Mouse (Mus musculus) bone marrow macrophage, adult 2 months (primary cell): ENCODE measurements around the gene Kank2.

Source experiments
- CTCF ChIP-seq: IDR thresholded peaks from 2 replicates; pipeline ENCODE4 v1.5.1; 2012; ENCODE audit warnings: low read depth, mild to moderate bottlenecking, low read length, moderate library complexity
- POLR2A ChIP-seq: IDR thresholded peaks from 2 replicates; pipeline ENCODE4 v1.6.1; 2012; ENCODE audit warnings: mild to moderate bottlenecking, low read depth, low read length, borderline replicate concordance

GRCm38 (mm10) chr9:21768511-21769411, 29.8 kb downstream of the Kank2 start:
- TF ChIP-seq CTCF (no peak), POLR2A (no peak)
